Mouse (Mus musculus) G1E (cell line): ENCODE measurements at regions not wholly inside any gene's neighbourhood (a gene's known extent, or its start where the extent isn't known, plus 50 kb on each side); places are given as distances from the start of the nearest gene placed in this dataset.

Experiments
- CTCF ChIP-seq: IDR thresholded peaks from 2 replicates; pipeline ENCODE4 v1.5.1; 2012; ENCODE audit warnings: low read depth, low read length, inconsistent platforms, mixed read lengths
- GATA2 ChIP-seq: IDR thresholded peaks from 2 replicates; pipeline ENCODE4 v1.6.1; 2012; ENCODE audit warnings: low read depth, low read length, inconsistent platforms, borderline replicate concordance
- POLR2AphosphoS5 ChIP-seq: IDR thresholded peaks from 2 replicates; pipeline ENCODE4 v1.6.1; 2012; ENCODE audit warnings: low read depth, low read length, inconsistent platforms; ENCODE audit not compliant: insufficient replicate concordance

DNA sequence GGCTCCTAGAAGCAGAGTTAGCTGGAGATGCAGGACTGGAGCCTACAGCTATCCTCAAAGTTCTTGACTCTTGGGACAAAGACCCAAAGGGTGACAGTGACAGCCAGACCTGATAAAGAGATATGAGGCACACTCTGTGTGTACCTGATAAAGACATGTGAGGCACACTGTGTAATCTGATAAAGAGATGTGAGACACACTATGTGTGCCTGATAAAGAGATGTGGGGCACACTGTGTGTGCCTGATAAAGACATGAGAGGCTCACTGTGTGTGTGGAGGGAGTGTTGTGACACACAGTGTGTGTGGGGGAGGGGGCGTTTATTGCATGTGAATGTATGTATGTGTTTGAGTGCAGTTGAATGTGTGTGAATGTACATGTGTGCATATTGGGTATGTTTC lies 97.8 kb upstream of the Habp2 start:
- no peak for TF ChIP-seq CTCF
- TF ChIP-seq POLR2AphosphoS5: no peak
- no peak for TF ChIP-seq GATA2
